Mouse (Mus musculus) stomach, postnatal 0 days (tissue): ENCODE data around the gene Rif1. TPM values are rescaled to one million over a fixed set of nuclear protein-coding genes. Genes with fewer than 3 reads are reported as not detected.

Experiments
- ATAC-seq: fragments of 200-750 bp; cut with Nextera tagmentation; 2 replicates; pipeline ENCODE4 v1.8.0; 2017; ENCODE audit not compliant: low FRiP score, low TSS enrichment
- DNase-seq: peaks from one replicate; pipeline ENCODE4 v3.0.0-alpha.2; 2016; ENCODE audit warnings: low spot score
- H3K27ac ChIP-seq: fragments of 300-500 bp; sonication (generic); replicated peaks from 2 replicates; pipeline ENCODE4 v1.5.1; 2014; ENCODE audit warnings: mild to moderate bottlenecking, control low read depth
- H3K27me3 ChIP-seq: fragments of 300-500 bp; sonication (generic); 2 replicates; pipeline ENCODE4 v1.6.1; 2014; ENCODE audit warnings: low read length; ENCODE audit not compliant: control insufficient read depth, insufficient read depth
- H3K36me3 ChIP-seq: fragments of 300-500 bp; sonication (generic); 2 replicates; pipeline ENCODE4 v1.6.1; 2014; ENCODE audit warnings: low read length, mixed read lengths; ENCODE audit not compliant: control insufficient read depth, insufficient read depth
- H3K4me1 ChIP-seq: fragments of 300-500 bp; sonication (generic); replicated peaks from 2 replicates; pipeline ENCODE4 v1.6.1; 2014; ENCODE audit warnings: antibody characterized with exemption; ENCODE audit not compliant: control insufficient read depth, insufficient read depth
- H3K4me2 ChIP-seq: fragments of 300-500 bp; sonication (generic); replicated peaks from 2 replicates; pipeline ENCODE4 v1.6.1; 2014; ENCODE audit warnings: low read depth, mild to moderate bottlenecking, control low read depth, moderate library complexity
- H3K4me3 ChIP-seq: fragments of 300-500 bp; sonication (generic); 2 replicates; pipeline ENCODE4 v1.5.1; 2014; ENCODE audit warnings: low read depth, low read length, control low read depth
- H3K9ac ChIP-seq: fragments of 300-500 bp; sonication (generic); 2 replicates; pipeline ENCODE4 v1.6.1; 2014; ENCODE audit warnings: mild to moderate bottlenecking, low read length, control low read depth, mixed read lengths
- H3K9me3 ChIP-seq: fragments of 300-500 bp; sonication (generic); 2 replicates; pipeline ENCODE4 v1.6.1; 2016; ENCODE audit warnings: low read length; ENCODE audit not compliant: control insufficient read depth
- CTCF ChIP-seq: IDR thresholded peaks from 2 replicates; pipeline ENCODE4 v1.5.1; 2016; ENCODE audit warnings: antibody characterized with exemption, low read depth, mild to moderate bottlenecking, moderate library complexity
- EP300 ChIP-seq: optimal IDR thresholded peaks from 2 replicates; pipeline ENCODE3; 2016; ENCODE audit warnings: antibody characterized with exemption
- WGBS: fragments of 180-500 bp; shearing (Covaris S2); extraction: QIAGEN DNeasy Blood & Tissue Kit; methylation state at CpG from one replicate; pipeline ENCODE4 v1.1.7; 2014; 5-methylcytosine and 5-hydroxymethylcytosine counted together
- polyA plus RNA-seq: library from polyadenylated mRNA; unstranded; fragments of >200 nt; fragmentation: Nextera tagmentation; extraction: Ambion mirVana; gene quantifications from 2 replicates; pipeline ENCODE4 v1.2.1, GENCODE M21; 2015

Rif1 gene
- polyA plus RNA-seq, 1 experiment from 2014 or later = 8.9 TPM

DNA sequence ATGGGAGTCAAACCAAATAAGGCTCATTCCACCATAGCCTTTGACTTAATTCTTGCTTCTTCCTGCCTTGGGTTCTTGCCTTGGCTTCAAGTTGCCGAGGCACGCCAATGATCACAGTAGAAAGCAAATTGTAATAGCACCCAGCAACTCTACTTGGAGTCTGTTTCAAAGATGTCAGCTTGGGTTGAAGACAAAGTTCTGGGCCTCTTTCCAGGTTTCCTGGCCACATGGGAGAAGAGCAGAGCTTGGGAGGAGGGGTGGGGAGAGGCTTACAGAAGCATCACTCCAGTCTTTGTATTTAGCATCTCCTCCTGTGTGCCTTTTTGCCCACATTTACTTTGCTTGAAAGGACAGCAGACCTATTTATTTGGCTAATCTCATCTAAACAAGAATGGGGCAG, 60.7 kb downstream of the Rif1 start:
- Histone ChIP-seq H3K27me3 (no peaks in the 10 kb centered on the region), H3K9me3 (no peaks in the 10 kb centered on the region), H3K4me1 (no peaks in the 10 kb centered on the region), H3K36me3 (no peaks in the 10 kb centered on the region), H3K27ac (no peak overlapping the region), H3K4me3 (no peak overlapping the region), H3K4me2 (no peak overlapping the region), H3K9ac (no peak overlapping the region)
- no peak for DNase-seq
- 87% methylated on average over 2 of the region's 2 CpGs for WGBS
- ATAC-seq = no peak
- TF ChIP-seq EP300 (no peak), CTCF (no peak)

DNA sequence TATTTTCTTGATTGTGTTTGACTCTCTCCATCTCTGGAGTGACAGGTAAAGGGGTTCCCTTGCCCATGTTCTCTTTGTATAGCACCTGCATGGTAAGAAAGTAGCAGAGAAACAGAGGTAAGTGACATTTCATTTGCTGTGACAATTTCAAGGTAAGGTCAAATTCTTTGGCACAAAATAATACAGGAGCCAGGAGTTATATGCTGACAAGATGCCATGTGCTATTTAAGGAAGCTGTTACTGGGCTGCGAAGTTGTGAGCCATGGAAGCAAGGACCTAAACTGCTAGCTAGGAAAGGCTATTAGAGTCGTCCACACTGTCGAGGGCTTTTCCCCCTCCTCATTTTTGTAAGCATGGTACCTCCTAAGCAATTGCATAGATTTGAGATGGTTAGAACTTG, 80.4 kb downstream of the Rif1 start:
- Histone ChIP-seq H3K27ac (no peak overlapping the region), H3K4me1 (no peaks in the 10 kb centered on the region), H3K36me3 (no peaks in the 10 kb centered on the region), H3K4me3 (no peak overlapping the region), H3K9ac (no peak overlapping the region), H3K9me3 (no peaks in the 10 kb centered on the region), H3K27me3 (no peaks in the 10 kb centered on the region), H3K4me2 (no peak overlapping the region)
- 72% methylated on average over 3 of the region's 3 CpGs for WGBS
- ATAC-seq (no peak), DNase-seq (no peak)
- no peak for TF ChIP-seq EP300
- no peak for TF ChIP-seq CTCF

DNA sequence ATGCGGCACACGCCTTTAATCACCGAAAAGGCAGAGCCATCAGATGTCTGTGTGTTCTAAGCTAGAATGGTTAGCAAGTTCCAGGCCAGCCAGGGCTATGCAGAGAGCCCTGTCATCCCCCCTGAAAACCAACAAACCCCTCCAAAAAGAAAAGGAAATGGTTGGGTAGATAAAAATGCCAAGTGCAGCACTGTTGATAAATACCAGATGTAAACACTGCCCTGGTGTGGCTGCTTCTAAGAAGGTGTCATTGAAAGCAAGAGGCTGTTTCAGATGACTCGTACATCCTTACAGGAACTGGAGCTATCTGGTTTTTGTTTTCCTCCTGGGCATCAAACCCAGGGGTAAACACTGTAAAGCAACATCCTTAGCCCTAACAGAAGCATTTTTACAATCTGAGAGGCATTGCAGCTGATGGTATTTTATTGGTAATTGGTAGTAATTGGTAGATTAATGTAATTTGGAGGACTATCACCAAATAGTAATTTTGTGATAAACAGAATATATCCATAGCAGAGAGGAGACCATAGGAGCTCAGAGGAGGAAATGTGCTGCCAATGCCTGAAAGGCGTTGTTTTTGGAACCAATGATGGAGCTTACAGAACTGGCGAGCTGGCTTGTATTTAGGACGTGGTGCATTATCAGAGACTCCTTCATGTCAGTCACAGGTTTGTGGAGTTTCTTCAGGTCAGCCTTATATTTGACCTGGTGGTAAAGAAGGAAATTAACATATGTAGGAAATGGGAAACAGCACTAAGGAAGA, 96.8 kb downstream of the Rif1 start:
- Histone ChIP-seq H3K4me3 (no peak overlapping the region), H3K36me3 (no peaks in the 10 kb centered on the region), H3K27me3 (no peaks in the 10 kb centered on the region), H3K9me3 (no peaks in the 10 kb centered on the region), H3K9ac (no peak overlapping the region), H3K4me1 (no peaks in the 10 kb centered on the region), H3K27ac (no peak overlapping the region), H3K4me2 (no peak overlapping the region)
- TF ChIP-seq EP300 (no peak), CTCF (no peak)
- DNase-seq (no peak), ATAC-seq (no peak)
- WGBS = 74% methylated on average over 7 of the region's 7 CpGs

Other genes starting within 250 kb of the Rif1 start
- gene Rbm43, start 137.7 kb upstream of the Rif1 start, polyA plus RNA-seq = 8.0 and 8.4 TPM in 2 replicates
- 24.8 and 27.1 TPM in 2 replicates for gene Nmi, start 99.3 kb upstream of the Rif1 start, polyA plus RNA-seq
- 4.3 and 4.8 TPM in 2 replicates for gene Tnfaip6, start 34.8 kb upstream of the Rif1 start, polyA plus RNA-seq